8 mouse cellular contexts compared by ENCODE assay signal in the genomic region with DNA sequence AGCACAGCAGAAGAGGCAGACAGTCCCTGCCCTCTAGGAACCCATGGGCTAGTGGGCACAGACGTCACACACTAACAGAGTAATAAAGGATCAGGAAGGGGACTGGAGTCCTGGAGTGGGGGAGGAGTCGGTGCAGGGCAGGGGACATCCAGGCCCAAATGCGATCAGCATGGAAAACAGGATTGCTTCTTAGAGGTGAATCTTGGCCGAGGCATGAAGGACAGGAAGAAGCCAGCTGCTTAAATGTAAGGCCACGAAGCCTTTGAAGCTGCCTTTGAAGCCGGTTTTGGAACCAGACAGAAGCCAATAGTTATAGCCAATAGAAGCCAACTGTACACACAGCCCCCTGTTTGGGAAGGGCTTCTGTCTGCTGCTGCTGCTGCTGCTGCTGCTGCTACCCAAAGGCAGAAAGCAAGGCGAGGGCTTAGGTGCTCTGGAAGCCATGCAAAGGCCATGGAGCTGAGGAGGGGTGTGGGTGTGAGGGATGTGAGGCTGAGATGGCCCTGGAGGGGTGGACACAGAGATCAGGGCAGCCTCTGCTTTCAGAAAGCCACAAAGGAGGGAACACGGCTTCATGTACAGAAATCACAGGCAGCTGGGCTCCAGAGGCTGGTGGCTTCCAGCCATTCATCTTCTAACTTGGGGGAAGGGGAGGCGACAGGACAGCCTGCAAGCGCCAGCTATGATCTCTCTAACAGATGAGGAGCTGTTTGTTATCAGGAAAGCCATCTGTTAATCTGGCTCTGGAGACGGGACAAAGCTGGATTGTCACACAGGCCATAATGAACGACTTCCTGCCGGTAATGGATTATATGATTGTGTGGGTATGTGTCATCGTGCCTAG. TPM values are rescaled to one million over a fixed set of nuclear protein-coding genes. Genes with fewer than 3 reads are reported as not detected.
DNase-seq lines count a peak whose midpoint lies in the region; ATAC-seq lines count a peak whose summit lies in the region.

No protein-coding gene starts in this region.

- H3K9me3 ChIP-seq in midbrain, embryonic 10.5 days (replicated peaks): no peaks in the 10 kb centered on the region
- H3K9me3 ChIP-seq in midbrain, embryonic 16.5 days (replicated peaks; ENCODE audit: control insufficient read depth, low read length, poor library complexity, severe bottlenecking): no peaks in the 10 kb centered on the region
- H3K9me3 ChIP-seq in hindbrain, embryonic 10.5 days: no peaks in the 10 kb centered on the region
- H3K9me3 ChIP-seq in neural tube, embryonic 13.5 days: no peaks in the 10 kb centered on the region

- peaks cover 57% of the 10 kb centered on the region for H3K27me3 ChIP-seq in midbrain, embryonic 10.5 days (ENCODE audit: low read depth, poor library complexity, severe bottlenecking)
- no peaks in the 10 kb centered on the region for H3K27me3 ChIP-seq in midbrain, embryonic 16.5 days (ENCODE audit: control insufficient read depth, insufficient read depth, low read depth, low read length)
- peaks cover 32% of the 10 kb centered on the region for H3K27me3 ChIP-seq in hindbrain, embryonic 10.5 days (ENCODE audit: insufficient read depth, poor library complexity, severe bottlenecking)
- H3K27me3 ChIP-seq in neural tube, embryonic 13.5 days: 0 out of 2 replicates have a peak, but pooled peaks cover 11% of the 10 kb centered on the region

- H3K27ac ChIP-seq in midbrain, embryonic 10.5 days (replicated peaks): peak overlapping the region; percentile 29; the same call in 1 of the 2 replicates
- H3K27ac ChIP-seq in midbrain, embryonic 16.5 days (ENCODE audit: low read length): no peak overlapping the region
- peak overlapping the region; percentile 54 for H3K27ac ChIP-seq in hindbrain, embryonic 10.5 days
- H3K27ac ChIP-seq in neural tube, embryonic 13.5 days (replicated peaks): peak overlapping the region; percentile 80

- no peak overlapping the region for H3K4me2 ChIP-seq in midbrain, embryonic 16.5 days (ENCODE audit: low read length)
- no peak overlapping the region for H3K4me2 ChIP-seq in neural tube, embryonic 13.5 days

- intact Hi-C loops in left cerebral cortex, postnatal 25 days (cut with DNase I): no loop called here

- no peak overlapping the region for H3K4me3 ChIP-seq in midbrain, embryonic 10.5 days
- no peak overlapping the region for H3K4me3 ChIP-seq in midbrain, embryonic 16.5 days (ENCODE audit: low read depth, low read length)
- H3K4me3 ChIP-seq in hindbrain, embryonic 10.5 days: no peak overlapping the region
- H3K4me3 ChIP-seq in neural tube, embryonic 13.5 days: no peak overlapping the region

- H3K9ac ChIP-seq in midbrain, embryonic 16.5 days (ENCODE audit: low read depth, low read length): no peak overlapping the region
- peak overlapping the region; percentile 47; the same call in 1 of the 2 replicates for H3K9ac ChIP-seq in neural tube, embryonic 13.5 days

- no peak for DNase-seq in midbrain, embryonic 10.5 days (ENCODE audit: low spot score)
- no peak for DNase-seq in hindbrain, embryonic 10.5 days (ENCODE audit: low spot score)
- DNase-seq in layer of hippocampus, postnatal 10 days (ENCODE audit: low spot score in 2 of 2): peak; percentile 45 to 55
- no peak for DNase-seq in left cerebral cortex, adult 11 months (ENCODE audit: low spot score)
- no peak for DNase-seq in ovary, postnatal 10 days (ENCODE audit: low spot score)
- DNase-seq in left cerebral cortex, postnatal 25 days (ENCODE audit: low spot score in 2 of 2): no peak

- peaks cover 49% of the 10 kb centered on the region for H3K4me1 ChIP-seq in midbrain, embryonic 10.5 days
- H3K4me1 ChIP-seq in midbrain, embryonic 16.5 days (ENCODE audit: control insufficient read depth, insufficient read depth, low read length): no peaks in the 10 kb centered on the region; the same call in 1 of the 2 replicates
- peaks cover 53% of the 10 kb centered on the region for H3K4me1 ChIP-seq in hindbrain, embryonic 10.5 days (replicated peaks)
- H3K4me1 ChIP-seq in neural tube, embryonic 13.5 days (replicated peaks): peaks cover 21% of the 10 kb centered on the region

- ATAC-seq in midbrain, embryonic 16.5 days: no peak
- ATAC-seq in neural tube, embryonic 13.5 days (ENCODE audit: low read depth): no peak; the same call in 1 of the 2 replicates

- H3K36me3 ChIP-seq in midbrain, embryonic 10.5 days: no peaks in the 10 kb centered on the region
- no peaks in the 10 kb centered on the region for H3K36me3 ChIP-seq in midbrain, embryonic 16.5 days (ENCODE audit: control insufficient read depth, insufficient read depth, low read length)
- no peaks in the 10 kb centered on the region for H3K36me3 ChIP-seq in hindbrain, embryonic 10.5 days
- H3K36me3 ChIP-seq in neural tube, embryonic 13.5 days: no peaks in the 10 kb centered on the region

- WGBS in midbrain, embryonic 10.5 days: 58% methylated on average over 14 of the region's 14 CpGs
- whole genome bisulfite sequencing in midbrain, embryonic 16.5 days: 31% methylated on average over 14 of the region's 14 CpGs
- 52% methylated on average over 14 of the region's 14 CpGs for WGBS in hindbrain, embryonic 10.5 days
- 22% methylated on average over 14 of the region's 14 CpGs for WGBS in neural tube, embryonic 13.5 days

RNA-seq across cellular contexts. Expression of gene Fbln1, which starts 5.1 kb away (rescaled TPM):
- 162 and 179 TPM in 2 replicates for polyA plus RNA-seq in midbrain, embryonic 10.5 days (2016; fragmentation: Nextera tagmentation; extraction: Ambion mirVana)
- 38.9 and 41.1 TPM in 2 replicates for polyA plus RNA-seq in midbrain, embryonic 16.5 days (2015; fragmentation: Nextera tagmentation; extraction: Ambion mirVana)
- 157 and 168 TPM in 2 replicates for polyA plus RNA-seq in hindbrain, embryonic 10.5 days (2016; fragmentation: Nextera tagmentation; extraction: Ambion mirVana)
- 10 to 100 TPM; 17.4 to 22.6 TPM for total RNA-seq in layer of hippocampus, postnatal 10 days (2021)
- polyA plus RNA-seq in neural tube, embryonic 13.5 days (2015; fragmentation: Nextera tagmentation; extraction: Ambion mirVana): 71.0 and 77.0 TPM in 2 replicates
- total RNA-seq in left cerebral cortex, postnatal 25 days (2021): 10 to 100 TPM; 10.3 to 10.8 TPM

Comparison
In these comparisons a context has a peak if more than half of its experiments do, and no peak if none do; other contexts are left out.
1. DNase-seq: peak in layer of hippocampus, postnatal 10 days (2 of 2); none in midbrain, embryonic 10.5 days (single experiment), hindbrain, embryonic 10.5 days (single experiment), left cerebral cortex, adult 11 months (single experiment), ovary, postnatal 10 days (single experiment) and left cerebral cortex, postnatal 25 days (0 of 2).